Mouse (Mus musculus): ENCODE results near the gene Tiam1.

DNA sequence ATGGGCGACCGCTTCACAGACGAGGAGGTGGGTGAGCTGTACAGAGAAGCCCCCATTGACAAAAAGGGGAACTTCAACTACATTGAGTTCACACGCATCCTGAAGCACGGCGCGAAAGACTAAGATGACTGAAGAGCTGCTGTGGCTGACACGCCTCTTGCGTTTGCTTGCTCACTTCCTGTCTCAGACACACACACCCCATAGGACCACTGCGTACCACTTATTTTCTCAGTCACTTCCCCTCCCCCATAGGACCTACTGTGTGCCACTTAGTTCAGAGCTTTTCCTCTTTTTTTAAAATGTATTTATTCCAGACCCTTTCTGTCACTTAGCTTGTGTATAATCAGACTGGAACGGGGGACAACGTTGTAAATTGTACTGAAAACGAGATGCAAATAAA lies 53.2 kb downstream of the Tiam1 start:
- TF ChIP-seq GATA1 (IDR thresholded peaks at IDR 0.05; ENCODE audit: borderline replicate concordance, low read length) (no peak), FLI1 (IDR thresholded peaks at IDR 0.05; ENCODE audit: low read length) (no peak)

Data from megakaryocyte, embryonic 14.5 days (primary cell).